Mouse (Mus musculus) natural killer cell, adult 2 months (primary cell): ENCODE measurements around the gene Pnma1.

Experiments used
- DNase-seq, 2 experiments: peaks; one replicate each; pipeline ENCODE4 v3.0.0; 2022; ENCODE audit warnings: low spot score in 2 of 2

The Pnma1 gene

DNA sequence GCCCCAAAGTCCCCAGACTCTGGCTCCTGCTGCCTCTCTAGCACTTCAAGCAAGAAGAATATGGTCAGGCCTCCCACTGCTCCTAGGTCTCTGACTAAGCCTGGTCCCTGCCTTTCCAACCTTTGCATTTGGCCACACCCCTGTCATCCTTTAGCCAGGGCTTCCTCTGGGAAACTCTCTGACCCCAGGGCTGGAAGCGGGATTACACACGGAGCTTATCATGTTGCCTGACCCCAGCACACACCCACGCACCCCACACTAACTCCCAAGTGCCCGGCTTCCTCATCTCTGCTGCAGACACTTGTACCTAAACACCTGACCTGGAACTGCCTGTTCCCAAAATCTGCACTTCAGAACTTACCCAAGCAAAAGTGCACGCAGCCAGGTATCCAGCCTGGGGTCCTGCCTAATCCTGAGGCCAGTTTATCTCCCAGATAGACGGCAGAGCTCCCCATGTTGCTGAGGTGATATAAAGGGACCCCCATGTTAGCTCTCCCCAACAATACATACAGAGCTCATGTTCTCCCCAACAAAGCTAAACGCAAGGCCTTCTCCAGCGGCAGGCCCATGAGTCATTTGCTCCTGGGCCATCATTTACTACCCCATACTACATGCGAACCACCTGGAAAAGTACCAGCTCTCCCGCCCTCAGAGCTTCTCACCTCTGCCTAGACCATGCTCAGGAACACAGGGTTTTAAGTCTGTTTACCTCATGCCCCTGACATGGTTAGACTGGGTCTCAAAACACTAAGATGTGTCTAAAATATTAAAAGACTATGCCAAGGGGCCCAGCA is 30.6 kb upstream of the Pnma1 start:
- no peak for DNase-seq

- DNase-seq = peak; percentile 46 to 49
Measured at GRCm38 (mm10) chr12:84178052-84178451, 29.8 kb upstream of the Pnma1 start.

- DNase-seq = peak in 1 of 2 experiments; percentile 41
Measured at GRCm38 (mm10) chr12:84176886-84177765, 28.8 kb upstream of the Pnma1 start.

GRCm38 (mm10) chr12:84176126-84176769 is 28.0 kb upstream of the Pnma1 start:
- DNase-seq = peak in 1 of 2 experiments; percentile 58

GRCm38 (mm10) chr12:84175659-84176061 is 27.4 kb upstream of the Pnma1 start:
- DNase-seq = peak; percentile 71 to 82

DNA sequence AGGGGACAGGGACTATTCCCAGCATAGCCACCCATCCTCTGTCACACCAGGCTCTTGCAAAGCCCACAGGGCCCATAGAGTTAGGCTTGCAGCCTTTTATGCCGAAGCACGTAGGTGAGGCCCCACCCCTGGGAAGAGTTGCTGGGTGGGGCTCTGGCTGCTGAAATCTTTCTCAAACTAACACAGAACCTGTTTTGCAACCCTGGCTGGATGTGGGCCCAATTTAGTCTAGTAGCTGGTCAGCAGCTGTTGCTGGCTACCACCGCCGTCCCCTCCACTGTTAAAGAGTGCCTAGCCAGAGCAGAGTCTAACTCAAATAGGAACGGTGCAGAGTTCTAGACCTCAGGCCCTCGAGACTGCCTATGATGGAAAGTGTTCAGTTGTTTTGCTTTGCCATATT is 26.6 kb upstream of the Pnma1 start:
- no peak for DNase-seq

DNA sequence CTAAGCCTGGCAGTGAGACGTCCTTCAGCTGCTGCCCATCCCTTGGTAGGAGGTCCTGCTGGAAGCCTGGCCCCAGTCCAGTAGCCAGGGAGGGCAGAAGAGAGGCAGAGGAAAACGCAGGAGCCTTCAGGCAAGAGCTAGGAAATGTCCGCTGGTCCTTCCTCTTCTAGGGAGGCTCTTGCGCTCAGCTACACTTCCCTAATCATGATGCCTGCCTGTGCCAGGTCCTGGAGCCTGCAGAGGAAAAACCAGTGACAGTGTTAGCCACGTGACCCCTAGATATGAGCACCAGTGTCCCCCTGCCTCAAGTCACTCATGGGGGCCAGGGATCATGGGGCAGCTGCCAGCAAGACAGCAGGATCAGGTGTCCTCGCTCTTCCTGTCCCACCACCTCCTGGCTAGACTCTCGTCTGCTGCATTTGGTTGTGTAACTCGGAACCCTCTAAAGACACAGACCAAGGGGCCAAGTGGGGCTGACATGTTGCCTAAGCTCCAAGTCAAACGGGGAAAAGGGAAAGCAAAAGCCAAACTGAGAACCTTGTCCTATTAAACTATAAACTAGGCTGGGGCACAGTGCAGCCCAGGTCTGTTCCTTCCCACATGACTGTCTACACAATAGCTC is 26.0 kb upstream of the Pnma1 start:
- no peak for DNase-seq

- DNase-seq = no peak
Measured at GRCm38 (mm10) chr12:84173309-84173915, 25.1 kb upstream of the Pnma1 start.

GRCm38 (mm10) chr12:84172862-84173261 is 24.6 kb upstream of the Pnma1 start:
- no peak for DNase-seq

DNA sequence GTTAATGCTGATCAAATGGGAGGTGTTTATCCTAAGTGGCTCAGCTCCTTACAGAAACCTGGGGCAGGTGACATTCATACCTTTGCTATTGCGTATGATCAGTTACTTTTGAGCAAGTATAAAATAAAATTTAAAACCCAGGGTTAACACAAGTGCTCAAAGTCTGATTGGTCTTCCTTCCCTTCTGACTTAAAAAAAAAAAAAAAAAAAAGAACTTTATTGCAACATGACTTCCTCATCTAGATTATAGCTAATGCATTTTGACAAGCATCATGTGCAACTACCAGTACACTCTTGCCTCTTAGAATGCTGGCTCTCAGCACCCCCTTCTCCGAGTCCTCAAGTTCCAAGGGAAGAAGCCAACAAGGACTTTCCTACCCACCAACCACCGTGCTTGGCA is 23.9 kb upstream of the Pnma1 start:
- no peak for DNase-seq

DNA sequence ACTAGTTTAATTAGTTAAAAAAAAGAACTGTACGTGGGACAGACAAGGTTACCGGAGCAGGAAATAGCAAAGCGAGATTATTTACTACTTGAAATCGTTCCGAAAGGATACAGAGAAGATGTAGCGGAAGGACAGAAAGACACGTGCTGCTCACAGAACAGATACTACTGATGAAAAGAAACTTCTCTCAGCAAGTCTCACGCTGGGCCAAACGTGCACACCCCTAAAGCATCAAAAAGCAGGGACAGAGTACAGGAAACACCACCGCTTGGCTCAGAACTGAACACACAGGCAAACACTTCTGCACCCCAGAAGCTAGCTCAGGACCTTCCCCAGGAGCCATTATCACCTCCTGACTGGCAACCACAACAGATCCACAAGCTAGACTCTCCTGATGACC is 22.3 kb upstream of the Pnma1 start:
- DNase-seq = no peak

GRCm38 (mm10) chr12:84165631-84166373 is 17.5 kb upstream of the Pnma1 start:
- no peak for DNase-seq

DNA sequence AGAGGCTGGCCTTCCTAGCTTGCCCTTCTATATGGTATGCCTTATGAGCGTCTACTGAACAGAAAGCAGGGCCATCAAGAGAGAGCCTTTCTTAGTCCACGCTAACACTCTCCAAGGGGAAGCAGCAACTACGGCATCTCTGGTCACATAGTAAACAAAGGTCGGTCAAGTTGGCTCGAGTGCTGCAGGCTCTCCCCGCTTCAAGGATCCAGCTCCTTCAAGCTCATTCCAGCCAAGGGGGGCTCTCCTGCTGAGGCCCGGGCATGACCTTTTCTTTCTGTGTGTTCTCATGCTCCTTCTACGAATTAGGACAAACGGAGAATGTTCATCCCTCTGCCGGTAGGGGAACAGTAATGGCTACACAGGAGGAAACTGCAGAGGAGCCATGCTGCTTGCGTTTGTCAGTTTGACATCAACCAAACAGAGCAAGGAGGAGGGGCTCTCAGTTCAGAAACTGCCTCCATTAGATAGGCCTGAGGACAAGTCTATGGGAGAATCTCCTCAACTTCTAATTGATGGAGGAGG is 15.4 kb upstream of the Pnma1 start:
- DNase-seq = no peak

GRCm38 (mm10) chr12:84163133-84163532 is 14.8 kb upstream of the Pnma1 start:
- DNase-seq = peak; percentile 35 to 68

DNA sequence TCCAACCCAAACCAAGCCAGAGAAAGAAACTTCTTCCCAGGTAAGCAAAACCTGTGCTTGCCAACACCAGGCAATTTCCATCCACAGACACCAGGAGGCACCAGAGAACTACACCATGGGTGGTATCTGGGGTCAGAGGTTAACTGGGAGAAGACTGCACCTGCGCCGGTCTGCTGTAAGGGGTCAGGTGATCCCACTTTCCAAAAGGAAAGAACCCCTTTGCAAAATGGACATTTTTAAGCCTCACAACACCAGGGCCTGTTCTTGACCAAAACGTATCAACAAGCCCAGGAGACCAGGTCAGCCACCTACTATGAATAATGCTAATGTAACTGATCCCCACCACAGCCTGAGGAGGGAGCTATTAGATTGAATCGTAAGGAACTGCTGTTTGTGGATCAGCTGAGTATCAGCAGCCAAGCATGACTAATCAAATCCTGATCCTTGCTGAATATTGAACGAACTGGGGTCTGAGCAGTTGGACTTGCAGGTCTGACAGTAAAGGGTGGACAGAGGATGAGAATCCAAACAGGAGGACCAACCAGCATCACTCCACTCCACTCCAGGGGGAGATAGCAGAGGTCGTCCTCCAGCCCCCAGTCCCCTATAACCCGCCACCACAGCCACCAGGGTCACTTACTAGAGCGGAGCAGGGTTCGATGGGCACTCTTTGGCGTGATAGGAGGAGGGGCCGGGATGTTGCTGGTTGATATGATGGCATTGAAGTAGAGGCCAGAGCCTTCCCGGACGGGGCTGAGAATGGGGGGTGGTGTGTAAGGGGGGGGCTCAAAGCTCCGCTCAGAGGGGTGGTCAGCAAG is 13.5 kb upstream of the Pnma1 start:
- DNase-seq = no peak

- DNase-seq = no peak
Measured at GRCm38 (mm10) chr12:84161116-84161515, 12.8 kb upstream of the Pnma1 start.

DNA sequence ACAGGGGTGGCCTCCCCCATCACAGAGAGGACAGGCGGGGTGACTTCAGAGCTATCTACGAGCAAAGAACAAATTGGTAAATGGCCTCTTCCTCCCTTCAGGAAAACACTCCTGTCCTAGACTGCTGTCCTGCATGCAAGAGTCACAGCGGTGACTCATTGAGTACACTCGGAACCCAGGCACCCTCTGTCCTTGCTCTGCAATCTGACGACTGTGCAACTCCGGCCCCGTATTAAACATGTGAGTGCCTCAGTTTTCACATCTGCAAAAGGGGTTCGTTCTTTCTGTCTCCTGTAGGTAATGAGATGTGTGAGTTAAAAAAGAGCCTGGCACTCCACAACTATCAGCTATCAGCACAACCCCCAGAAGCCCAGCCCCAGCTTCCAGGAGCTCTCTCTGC is 12.2 kb upstream of the Pnma1 start:
- DNase-seq = no peak

DNA sequence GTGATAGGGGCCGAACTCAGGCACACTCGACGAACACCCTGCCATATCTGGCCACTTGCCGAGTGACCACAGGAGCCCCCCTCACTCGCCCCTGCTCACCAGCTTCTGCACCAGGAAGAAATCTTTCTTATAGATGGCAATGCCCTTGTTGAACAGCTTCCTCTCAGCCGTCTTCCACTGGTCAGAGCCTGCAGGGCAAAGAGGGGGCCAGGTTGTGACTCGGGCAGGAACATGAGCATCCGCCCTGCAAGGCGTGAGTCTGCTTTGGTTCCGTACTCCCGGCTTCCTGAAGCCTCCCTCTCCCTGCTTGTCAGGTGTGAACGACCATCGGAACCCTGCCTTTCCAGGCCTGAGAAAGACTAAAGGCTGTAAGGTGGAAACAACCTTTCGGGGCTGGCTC is 9.9 kb upstream of the Pnma1 start:
- DNase-seq = no peak

DNA sequence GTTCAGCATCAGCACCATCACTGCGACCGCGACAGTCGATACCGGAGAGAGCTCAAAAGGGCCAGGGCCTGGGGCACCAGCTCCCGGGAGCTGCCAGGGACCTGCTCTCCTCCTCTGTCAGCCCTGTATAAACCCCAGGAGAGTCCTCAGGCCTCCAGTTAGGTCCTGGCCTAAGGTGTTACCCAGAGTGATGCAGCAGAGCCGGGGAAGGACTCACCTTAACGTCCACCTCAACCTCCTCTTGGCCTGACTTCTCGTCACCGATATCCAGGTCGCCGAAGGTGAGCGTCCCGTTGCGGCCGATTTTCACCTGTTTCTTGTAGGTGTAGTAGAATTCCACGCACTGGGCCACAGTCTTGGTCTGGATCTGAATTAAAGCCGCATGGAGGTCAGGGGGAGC is 7.9 kb upstream of the Pnma1 start:
- no peak for DNase-seq

DNA sequence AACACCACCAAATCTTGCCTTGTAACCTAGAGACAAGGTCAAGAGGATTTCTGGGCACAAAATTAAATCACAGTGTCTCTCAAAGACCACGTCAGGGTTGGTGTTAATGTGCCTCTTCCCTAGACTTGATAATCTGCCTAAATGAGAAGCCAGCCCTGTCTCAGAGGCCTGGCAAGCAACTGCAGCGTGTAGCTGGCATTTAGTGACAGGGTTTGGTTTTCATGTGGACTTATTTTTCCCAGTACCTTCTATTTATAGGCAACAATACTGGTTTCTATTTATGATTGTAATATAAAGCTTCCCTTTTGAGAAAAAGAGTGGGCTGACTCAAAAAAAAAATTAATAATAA is 7.2 kb upstream of the Pnma1 start:
- no peak for DNase-seq
